8 mouse cellular contexts compared by ENCODE assay signal in genomic region chr9:120027401-120028151, GRCm38 (mm10). TPM values are rescaled to one million over a fixed set of nuclear protein-coding genes. Genes with fewer than 3 reads are reported as not detected.
DNase-seq lines count a peak whose midpoint lies in the region; ATAC-seq and TF ChIP-seq lines count a peak whose summit lies in the region.

No protein-coding gene starts in this region.

- WGBS in lung, embryonic 14.5 days = 20% methylated on average over 14 of the region's 14 CpGs
- WGBS in kidney, embryonic 16.5 days = 25% methylated on average over 14 of the region's 14 CpGs

- peak; percentile 94 for TF ChIP-seq CTCF in lung, embryonic 14.5 days (IDR thresholded peaks at IDR 0.05; ENCODE audit: low read depth)

- no peaks in the 10 kb centered on the region for H3K4me1 ChIP-seq in lung, embryonic 14.5 days (ENCODE audit: insufficient read depth)
- no peaks in the 10 kb centered on the region for H3K4me1 ChIP-seq in kidney, embryonic 16.5 days (ENCODE audit: insufficient read depth, low read length)

- peak; percentile 45 for ATAC-seq in lung, embryonic 14.5 days (ENCODE audit: insufficient read depth)
- peak; percentile 34 for ATAC-seq in activated CD4-positive, CD25-positive, alpha-beta regulatory T cell, adult 4 months
- ATAC-seq in kidney, embryonic 16.5 days (ENCODE audit: low FRiP score, low TSS enrichment) = peak; percentile 33
- peak; percentile 96 for ATAC-seq in megakaryocyte progenitor cell, adult 5-6 weeks (replicated peaks; ENCODE audit: poor library complexity)

- no peak overlapping the region for H3K4me3 ChIP-seq in lung, embryonic 14.5 days (ENCODE audit: low read depth, low read length)
- no peak overlapping the region for H3K4me3 ChIP-seq in kidney, embryonic 16.5 days (ENCODE audit: low read length)

- H3K4me2 ChIP-seq in lung, embryonic 14.5 days = peak overlapping the region; percentile 15; the same call in 1 of the 2 replicates
- no peak overlapping the region for H3K4me2 ChIP-seq in kidney, embryonic 16.5 days (replicated peaks; ENCODE audit: low read depth, low read length)

- no peaks in the 10 kb centered on the region for H3K36me3 ChIP-seq in lung, embryonic 14.5 days (ENCODE audit: insufficient read depth)
- no peaks in the 10 kb centered on the region for H3K36me3 ChIP-seq in kidney, embryonic 16.5 days (ENCODE audit: insufficient read depth, low read length)

- H3K9me3 ChIP-seq in lung, embryonic 14.5 days (ENCODE audit: low read depth, low read length) = no peaks in the 10 kb centered on the region
- H3K9me3 ChIP-seq in kidney, embryonic 16.5 days (ENCODE audit: low read length) = no peaks in the 10 kb centered on the region

- H3K9ac ChIP-seq in lung, embryonic 14.5 days = no peak overlapping the region
- H3K9ac ChIP-seq in kidney, embryonic 16.5 days (replicated peaks; ENCODE audit: low read length) = no peak overlapping the region

- peak; percentile 86 for DNase-seq in lung, embryonic 14.5 days
- no peak for DNase-seq in lung, postnatal 14 days
- peak; percentile 80 for DNase-seq in embryo, embryonic 11 days
- DNase-seq in heart, adult 8-10 months (ENCODE audit: low spot score) = peak; percentile 74
- DNase-seq in thymus, postnatal 36 days = peak; percentile 25 to 32

- peak overlapping the region; percentile 24; the same call in 1 of the 2 replicates for H3K27ac ChIP-seq in lung, embryonic 14.5 days (ENCODE audit: low read depth)
- H3K27ac ChIP-seq in kidney, embryonic 16.5 days (ENCODE audit: low read length) = no peak overlapping the region

- H3K27me3 ChIP-seq in lung, embryonic 14.5 days (ENCODE audit: insufficient read depth, low read length) = no peaks in the 10 kb centered on the region
- H3K27me3 ChIP-seq in kidney, embryonic 16.5 days (ENCODE audit: insufficient read depth, low read length) = no peaks in the 10 kb centered on the region

RNA-seq across cellular contexts. Expression of gene Xirp1, which starts 4.2 kb away (rescaled TPM):
- 0.07 and 0.87 TPM in 2 replicates for polyA plus RNA-seq in lung, embryonic 14.5 days (2014; fragmentation: Nextera tagmentation; extraction: Ambion mirVana)
- not detected for polyA plus RNA-seq in activated CD4-positive, CD25-positive, alpha-beta regulatory T cell, adult 4 months (2017; shearing (Covaris generic))
- total RNA-seq in heart, adult 8-10 months (2022) = 100 to 1,000 TPM; 130 to 157 (median 141) TPM
- 0.22 and 0.23 TPM in 2 replicates for polyA plus RNA-seq in kidney, embryonic 16.5 days (2015; fragmentation: Nextera tagmentation; extraction: Ambion mirVana)
- not detected in 2 replicates for total RNA-seq in megakaryocyte progenitor cell, adult 5-6 weeks (2015)
- not detected in 2 replicates for total RNA-seq in megakaryocyte progenitor cell, adult 5-6 weeks (2017)

RNA-seq across cellular contexts. Expression of gene Cx3cr1, which starts 42.1 kb away (rescaled TPM):
- 8.7 and 9.7 TPM in 2 replicates for polyA plus RNA-seq in lung, embryonic 14.5 days (2014; fragmentation: Nextera tagmentation; extraction: Ambion mirVana)
- polyA plus RNA-seq in activated CD4-positive, CD25-positive, alpha-beta regulatory T cell, adult 4 months (2017; shearing (Covaris generic)) = under 1 TPM in 1 of 2 experiments, not detected in 1; 0.43 TPM
- total RNA-seq in heart, adult 8-10 months (2022) = 1 to 10 TPM in 2 of 4 experiments, under 1 TPM in 2; 0.89 to 1.3 (median 1.1) TPM
- polyA plus RNA-seq in kidney, embryonic 16.5 days (2015; fragmentation: Nextera tagmentation; extraction: Ambion mirVana) = 5.3 and 7.9 TPM in 2 replicates
- 10.6 and 11.9 TPM in 2 replicates for total RNA-seq in megakaryocyte progenitor cell, adult 5-6 weeks (2015)
- 10.8 and 13.9 TPM in 2 replicates for total RNA-seq in megakaryocyte progenitor cell, adult 5-6 weeks (2017)

RNA-seq across cellular contexts. Expression of gene Csrnp1, which starts 43.1 kb away (rescaled TPM):
- 2.2 and 2.7 TPM in 2 replicates for polyA plus RNA-seq in lung, embryonic 14.5 days (2014; fragmentation: Nextera tagmentation; extraction: Ambion mirVana)
- polyA plus RNA-seq in activated CD4-positive, CD25-positive, alpha-beta regulatory T cell, adult 4 months (2017; shearing (Covaris generic)) = 10 to 100 TPM; 29.0 to 41.9 TPM
- 10 to 100 TPM; 10.9 to 32.1 (median 16.1) TPM for total RNA-seq in heart, adult 8-10 months (2022)
- 7.1 and 8.7 TPM in 2 replicates for polyA plus RNA-seq in kidney, embryonic 16.5 days (2015; fragmentation: Nextera tagmentation; extraction: Ambion mirVana)
- total RNA-seq in megakaryocyte progenitor cell, adult 5-6 weeks (2015) = 9.0 and 12.3 TPM in 2 replicates
- total RNA-seq in megakaryocyte progenitor cell, adult 5-6 weeks (2017) = 13.3 and 18.9 TPM in 2 replicates

Comparison
In these comparisons a context has a peak if more than half of its experiments do, and no peak if none do; other contexts are left out.
1. ATAC-seq: peak in every context shown above with its lines; median percentile 96 in megakaryocyte progenitor cell, adult 5-6 weeks; 45 in lung, embryonic 14.5 days; 34 in activated CD4-positive, CD25-positive, alpha-beta regulatory T cell, adult 4 months; 33 in kidney, embryonic 16.5 days.